Mouse (Mus musculus): ENCODE results near the gene Hist1h1d.

- TF ChIP-seq CTCF (IDR thresholded peaks at IDR 0.05; ENCODE audit: borderline replicate concordance, control insufficient read depth, extremely low read depth, insufficient read depth, low read length, poor library complexity): no peak
- TF ChIP-seq POLR2A (IDR thresholded peaks at IDR 0.05; ENCODE audit: control insufficient read depth, extremely low read depth, insufficient read depth, low read length, poor library complexity): no peak
Measured at GRCm38 (mm10) chr13:23584331-23584730, 31.3 kb downstream of the Hist1h1d start.

Measured in thymus, adult 2 months (tissue).